Mouse (Mus musculus): ENCODE measurements around the gene Agfg2. TPM values are rescaled to one million over a fixed set of nuclear protein-coding genes. Genes with fewer than 3 reads are reported as not detected.

Agfg2 gene
- polyA plus RNA-seq, 1 experiment from 2014 or later = 14.2 TPM

- no peak for TF ChIP-seq CTCF (IDR thresholded peaks at IDR 0.05)
- TF ChIP-seq EP300 (IDR thresholded peaks at IDR 0.05) = no peak
- Histone ChIP-seq H3K4me2 (replicated peaks; ENCODE audit: low read depth, low read length) (no peak overlapping the region), H3K4me1 (ENCODE audit: insufficient read depth, low read depth, low read length) (no peaks in the 10 kb centered on the region), H3K9me3 (ENCODE audit: low read length) (no peaks in the 10 kb centered on the region), H3K4me3 (ENCODE audit: low read depth, low read length) (no peak overlapping the region), H3K9ac (replicated peaks; ENCODE audit: low read depth) (no peak overlapping the region), H3K27ac (ENCODE audit: low read length) (no peak overlapping the region), H3K27me3 (replicated peaks; ENCODE audit: insufficient read depth, low read length) (no peaks in the 10 kb centered on the region), H3K36me3 (ENCODE audit: insufficient read depth, low read length) (no peaks in the 10 kb centered on the region)
- WGBS = 91% methylated on average over 3 of the region's 3 CpGs
- DNase-seq (ENCODE audit: low spot score) = no peak
- ATAC-seq = no peak
Measured at GRCm38 (mm10) chr5:137685653-137686052, 1.1 kb upstream of the Agfg2 start.

DNA sequence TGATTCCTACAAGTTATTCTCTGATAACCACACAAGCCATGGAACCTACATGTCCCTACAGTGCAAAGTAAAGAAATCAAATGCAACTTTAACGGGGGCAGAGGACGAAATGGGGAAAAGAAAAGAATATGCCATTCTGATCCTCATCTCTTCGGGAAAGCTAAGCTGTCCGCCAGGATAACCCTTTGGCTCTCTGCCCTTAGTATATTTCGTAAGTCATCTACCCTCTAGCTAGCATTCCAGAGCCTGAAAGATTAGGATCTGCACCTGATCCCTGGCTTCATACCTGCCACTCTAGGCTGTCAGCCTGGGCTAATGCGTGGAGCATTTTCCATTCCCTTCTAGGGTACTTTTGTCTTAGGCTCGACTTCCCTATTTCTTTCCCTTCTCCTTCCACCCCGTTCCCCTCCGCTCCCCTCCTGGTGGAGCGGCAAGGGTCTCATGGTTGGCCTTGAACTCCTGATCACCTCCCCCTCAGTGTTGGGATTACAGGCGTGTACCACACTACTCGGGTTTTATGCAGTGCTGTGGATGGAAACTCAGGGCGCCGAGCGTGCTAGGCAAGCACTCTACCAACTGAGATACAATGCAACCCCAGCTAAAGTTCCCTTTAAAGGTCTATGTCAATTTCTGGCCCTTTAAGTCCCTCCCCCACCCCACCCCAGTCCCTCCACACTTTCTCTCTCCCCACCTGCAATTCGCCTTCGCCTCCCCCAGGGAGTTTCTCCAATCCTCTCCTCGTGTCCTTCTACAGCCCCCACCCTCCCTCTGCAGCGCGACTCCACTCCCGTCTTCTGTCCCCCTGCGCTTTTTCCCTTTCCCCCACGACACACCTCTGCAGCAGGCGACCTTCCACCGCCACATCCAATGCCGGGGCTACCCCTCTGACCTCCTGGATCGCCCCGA lies 885 bp downstream of the Agfg2 start:
- Histone ChIP-seq H3K36me3 (ENCODE audit: insufficient read depth, low read length) (no peaks in the 10 kb centered on the region), H3K27ac (ENCODE audit: low read length) (peak overlapping the region; percentile 54), H3K4me1 (ENCODE audit: insufficient read depth, low read depth, low read length) (no peaks in the 10 kb centered on the region), H3K4me2 (replicated peaks; ENCODE audit: low read depth, low read length) (peak overlapping the region; percentile 97), H3K9ac (replicated peaks; ENCODE audit: low read depth) (peak overlapping the region; percentile 34; the same call in 1 of the 2 replicates), H3K4me3 (ENCODE audit: low read depth, low read length) (peak overlapping the region; percentile 65), H3K27me3 (replicated peaks; ENCODE audit: insufficient read depth, low read length) (no peaks in the 10 kb centered on the region), H3K9me3 (ENCODE audit: low read length) (no peaks in the 10 kb centered on the region)
- 6% methylated on average over 27 of the region's 28 CpGs for WGBS
- TF ChIP-seq CTCF (IDR thresholded peaks at IDR 0.05) (no peak), EP300 (IDR thresholded peaks at IDR 0.05) (no peak)
- peak; percentile 0; the same call in 1 of the 2 replicates for ATAC-seq
- DNase-seq (ENCODE audit: low spot score) = peak; percentile 53

DNA sequence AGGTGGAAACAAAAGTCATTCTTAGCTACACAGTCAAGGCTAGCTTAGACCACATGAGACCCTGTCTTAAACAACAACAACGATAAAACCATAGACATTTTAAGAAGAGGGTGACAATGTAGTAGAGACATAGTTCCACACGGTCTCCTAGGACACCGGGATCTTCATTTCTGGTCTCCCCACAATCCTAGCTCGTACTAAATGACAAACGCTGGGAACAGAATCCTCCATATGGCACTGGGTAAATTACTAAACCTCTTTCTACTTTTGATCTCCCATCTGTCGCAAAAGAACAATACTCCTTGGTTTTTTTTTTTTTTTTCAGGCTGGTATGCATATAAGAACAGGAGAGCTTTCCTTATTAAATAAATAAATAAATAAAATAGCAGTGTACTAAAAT lies 2.0 kb downstream of the Agfg2 start:
- TF ChIP-seq EP300 (IDR thresholded peaks at IDR 0.05) (no peak), CTCF (IDR thresholded peaks at IDR 0.05) (no peak)
- H3K36me3 ChIP-seq (ENCODE audit: insufficient read depth, low read length) = no peaks in the 10 kb centered on the region
- peak overlapping the region; percentile 97; the same call in 1 of the 2 replicates for H3K4me2 ChIP-seq (replicated peaks; ENCODE audit: low read depth, low read length)
- no peak overlapping the region for H3K27ac ChIP-seq (ENCODE audit: low read length)
- no peak overlapping the region for H3K4me3 ChIP-seq (ENCODE audit: low read depth, low read length)
- DNase-seq (ENCODE audit: low spot score) (no peak), ATAC-seq (no peak)
- H3K9ac ChIP-seq (replicated peaks; ENCODE audit: low read depth) = no peak overlapping the region
- no peaks in the 10 kb centered on the region for H3K4me1 ChIP-seq (ENCODE audit: insufficient read depth, low read depth, low read length)
- 86% methylated on average over 6 of the region's 6 CpGs for WGBS
- no peaks in the 10 kb centered on the region for H3K9me3 ChIP-seq (ENCODE audit: low read length)
- no peaks in the 10 kb centered on the region for H3K27me3 ChIP-seq (replicated peaks; ENCODE audit: insufficient read depth, low read length)

GRCm38 (mm10) chr5:137679726-137680125 lies 4.8 kb downstream of the Agfg2 start:
- Histone ChIP-seq H3K4me2 (replicated peaks; ENCODE audit: low read depth, low read length) (no peak overlapping the region), H3K36me3 (ENCODE audit: insufficient read depth, low read length) (no peaks in the 10 kb centered on the region), H3K27me3 (replicated peaks; ENCODE audit: insufficient read depth, low read length) (no peaks in the 10 kb centered on the region), H3K9me3 (ENCODE audit: low read length) (no peaks in the 10 kb centered on the region), H3K4me1 (ENCODE audit: insufficient read depth, low read depth, low read length) (no peaks in the 10 kb centered on the region), H3K27ac (ENCODE audit: low read length) (no peak overlapping the region), H3K9ac (replicated peaks; ENCODE audit: low read depth) (no peak overlapping the region), H3K4me3 (ENCODE audit: low read depth, low read length) (no peak overlapping the region)
- DNase-seq (ENCODE audit: low spot score) (no peak), ATAC-seq (no peak)
- 68% methylated on average over 4 of the region's 4 CpGs for whole genome bisulfite sequencing
- TF ChIP-seq EP300 (IDR thresholded peaks at IDR 0.05) (no peak), CTCF (IDR thresholded peaks at IDR 0.05) (no peak)

DNA sequence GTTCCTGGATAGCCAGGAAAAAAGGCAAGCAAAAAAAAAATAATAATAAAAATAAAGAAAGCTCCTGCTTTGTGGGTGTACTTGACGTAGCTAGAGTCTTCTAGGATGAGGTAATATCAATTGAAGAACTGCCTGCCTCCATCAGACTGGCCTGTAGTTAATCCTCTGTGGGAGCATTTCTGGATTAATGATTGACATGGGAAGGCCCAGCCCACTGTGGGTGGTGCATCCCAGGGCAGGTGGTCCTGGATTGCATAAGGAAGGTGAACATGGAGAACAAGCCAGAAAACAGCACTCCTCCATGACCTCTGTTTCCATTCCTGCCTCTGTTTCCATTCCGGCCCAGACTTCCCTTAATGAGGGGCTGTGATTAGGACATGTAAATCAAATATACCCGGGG lies 5.8 kb downstream of the Agfg2 start:
- no peaks in the 10 kb centered on the region for H3K36me3 ChIP-seq (ENCODE audit: insufficient read depth, low read length)
- H3K4me2 ChIP-seq (replicated peaks; ENCODE audit: low read depth, low read length) = no peak overlapping the region
- H3K27me3 ChIP-seq (replicated peaks; ENCODE audit: insufficient read depth, low read length) = no peaks in the 10 kb centered on the region
- ATAC-seq (no peak), DNase-seq (ENCODE audit: low spot score) (no peak)
- WGBS = 75% methylated on average over 3 of the region's 3 CpGs
- H3K4me3 ChIP-seq (ENCODE audit: low read depth, low read length) = no peak overlapping the region
- no peak overlapping the region for H3K27ac ChIP-seq (ENCODE audit: low read length)
- TF ChIP-seq CTCF (IDR thresholded peaks at IDR 0.05) (no peak), EP300 (IDR thresholded peaks at IDR 0.05) (no peak)
- H3K4me1 ChIP-seq (ENCODE audit: insufficient read depth, low read depth, low read length) = no peaks in the 10 kb centered on the region
- H3K9ac ChIP-seq (replicated peaks; ENCODE audit: low read depth) = no peak overlapping the region
- H3K9me3 ChIP-seq (ENCODE audit: low read length) = no peaks in the 10 kb centered on the region

GRCm38 (mm10) chr5:137677859-137678258 lies 6.7 kb downstream of the Agfg2 start:
- no peak for ATAC-seq
- no peaks in the 10 kb centered on the region for H3K9me3 ChIP-seq (ENCODE audit: low read length)
- TF ChIP-seq EP300 (IDR thresholded peaks at IDR 0.05) (no peak), CTCF (IDR thresholded peaks at IDR 0.05) (no peak)
- H3K9ac ChIP-seq (replicated peaks; ENCODE audit: low read depth) = no peak overlapping the region
- H3K27ac ChIP-seq (ENCODE audit: low read length) = no peak overlapping the region
- no peaks in the 10 kb centered on the region for H3K27me3 ChIP-seq (replicated peaks; ENCODE audit: insufficient read depth, low read length)
- H3K4me2 ChIP-seq (replicated peaks; ENCODE audit: low read depth, low read length) = no peak overlapping the region
- H3K4me1 ChIP-seq (ENCODE audit: insufficient read depth, low read depth, low read length) = no peaks in the 10 kb centered on the region
- no peak overlapping the region for H3K4me3 ChIP-seq (ENCODE audit: low read depth, low read length)
- H3K36me3 ChIP-seq (ENCODE audit: insufficient read depth, low read length) = no peaks in the 10 kb centered on the region
- DNase-seq (ENCODE audit: low spot score) = no peak
- 87% methylated on average over 8 of the region's 8 CpGs for WGBS

Data from lung, postnatal 0 days (tissue).